In genomic region chr11:119942727-119943427, GRCm38 (mm10) we compare ENCODE assay signal across 7 mouse cellular contexts. TPM values are rescaled to one million over a fixed set of nuclear protein-coding genes. Genes with fewer than 3 reads are reported as not detected.
DNase-seq lines count a peak whose midpoint lies in the region; ATAC-seq and TF ChIP-seq lines count a peak whose summit lies in the region.

Gene Baiap2 (plus strand): TSS chr11:119942763.

- intact Hi-C loops in left cerebral cortex, postnatal 4 days (cut with DNase I): no loop called here

- DNase-seq in adrenal gland, adult 8-10 months: peak; percentile 97
- DNase-seq in embryo, embryonic 9.5 days (ENCODE audit: extremely low spot score): peak; percentile 99
- DNase-seq in gonadal fat pad, adult 2 months (ENCODE audit: low read depth): no peak
- DNase-seq in left cerebral cortex, postnatal 4 days: peak; percentile 100

- peak within 1 kb of the TSS; percentile 99 for H3K4me2 ChIP-seq in intestine, postnatal 0 days (replicated peaks; ENCODE audit: low read depth)
- H3K4me2 ChIP-seq in midbrain, embryonic 12.5 days (replicated peaks): peak within 1 kb of the TSS; percentile 93

- peaks cover 30% of the 10 kb centered on the region for H3K4me1 ChIP-seq in intestine, postnatal 0 days (replicated peaks; ENCODE audit: control insufficient read depth, insufficient read depth, low read length)
- H3K4me1 ChIP-seq in midbrain, embryonic 12.5 days: peaks cover 38% of the 10 kb centered on the region
- peaks cover 29% of the 10 kb centered on the region for H3K4me1 ChIP-seq in small intestine, adult 2 months (ENCODE audit: control insufficient read depth, insufficient read depth, insufficient read length, low read length)

- no peaks in the 10 kb centered on the region for H3K9me3 ChIP-seq in intestine, postnatal 0 days (ENCODE audit: control insufficient read depth)
- H3K9me3 ChIP-seq in midbrain, embryonic 12.5 days: no peaks in the 10 kb centered on the region

- no peaks in the 10 kb centered on the region for H3K36me3 ChIP-seq in intestine, postnatal 0 days (ENCODE audit: control insufficient read depth, insufficient read depth)
- no peaks in the 10 kb centered on the region for H3K36me3 ChIP-seq in midbrain, embryonic 12.5 days
- no peaks in the 10 kb centered on the region for H3K36me3 ChIP-seq in small intestine, adult 2 months (ENCODE audit: control insufficient read depth, insufficient read depth, low read length)

- H3K27me3 ChIP-seq in intestine, postnatal 0 days (replicated peaks; ENCODE audit: control insufficient read depth, insufficient read depth, low read length): no peaks in the 10 kb centered on the region
- peaks cover 49% of the 10 kb centered on the region for H3K27me3 ChIP-seq in midbrain, embryonic 12.5 days
- H3K27me3 ChIP-seq in small intestine, adult 2 months (ENCODE audit: control insufficient read depth, insufficient read depth, low read length): no peaks in the 10 kb centered on the region

- peak; percentile 96 for ATAC-seq in intestine, postnatal 0 days
- ATAC-seq in midbrain, embryonic 12.5 days (ENCODE audit: low FRiP score, low read depth): peak; percentile 97

- 0 out of 2 replicates have a peak, but pooled peaks have one; percentile 7 for TF ChIP-seq CTCF in intestine, postnatal 0 days (IDR thresholded peaks at IDR 0.05; ENCODE audit: low read depth)
- no peak for TF ChIP-seq CTCF in small intestine, adult 2 months (IDR thresholded peaks at IDR 0.05; ENCODE audit: extremely low read depth, insufficient read length, insufficient replicate concordance, low read depth, low read length)

- peak; percentile 99 for TF ChIP-seq POLR2A in small intestine, adult 2 months (IDR thresholded peaks at IDR 0.05; ENCODE audit: low read depth, low read length)

- under 1% methylated on average over 73 of the region's 79 CpGs for WGBS in intestine, postnatal 0 days
- WGBS in midbrain, embryonic 12.5 days: under 1% methylated on average over 61 of the region's 79 CpGs
- under 1% methylated on average over 70 of the region's 79 CpGs for WGBS in small intestine, adult 2 months

- H3K9ac ChIP-seq in intestine, postnatal 0 days (ENCODE audit: low read depth, low read length): peak within 1 kb of the TSS; percentile 76
- peak within 1 kb of the TSS; percentile 68 for H3K9ac ChIP-seq in midbrain, embryonic 12.5 days (replicated peaks)

- peak within 1 kb of the TSS; percentile 70 for H3K27ac ChIP-seq in intestine, postnatal 0 days (ENCODE audit: low read depth, low read length)
- H3K27ac ChIP-seq in midbrain, embryonic 12.5 days (replicated peaks): peak within 1 kb of the TSS; percentile 30
- H3K27ac ChIP-seq in small intestine, adult 2 months (ENCODE audit: insufficient read depth, low read depth, low read length): no peak within 1 kb of the TSS

- H3K4me3 ChIP-seq in intestine, postnatal 0 days (ENCODE audit: low read depth, low read length): peak within 1 kb of the TSS; percentile 73
- peak within 1 kb of the TSS; percentile 54 for H3K4me3 ChIP-seq in midbrain, embryonic 12.5 days
- peak within 1 kb of the TSS; percentile 77 for H3K4me3 ChIP-seq in small intestine, adult 2 months (ENCODE audit: low read depth, low read length)

RNA-seq across cellular contexts. Expression of gene Baiap2, which starts in this region (rescaled TPM):
- 10 to 100 TPM in 3 of 4 experiments, 1 to 10 TPM in 1; 9.3 to 39.2 (median 25.4) TPM for total RNA-seq in adrenal gland, adult 8-10 months (2022)
- 86.9 and 90.7 TPM in 2 replicates for polyA plus RNA-seq in gonadal fat pad, adult 2 months (2012; rRNA removed)
- 4.2 and 4.3 TPM in 2 replicates for polyA plus RNA-seq in intestine, postnatal 0 days (2015; fragmentation: Nextera tagmentation; extraction: Ambion mirVana)
- total RNA-seq in left cerebral cortex, postnatal 4 days (2021): 10 to 100 TPM; 71.7 to 72.2 TPM
- 10.1 and 10.2 TPM in 2 replicates for polyA plus RNA-seq in midbrain, embryonic 12.5 days (2016; fragmentation: Nextera tagmentation; extraction: Ambion mirVana)
- 10.7 and 12.7 TPM in 2 replicates for polyA plus RNA-seq in small intestine, adult 2 months (2012; rRNA removed)
